Mouse (Mus musculus) MEL (cell line): ENCODE data around the gene Dclre1b. TPM values are rescaled to one million over a fixed set of nuclear protein-coding genes. Genes with fewer than 3 reads are reported as not detected.

ENCODE experiments used
- polyA plus RNA-seq, 2 experiments: library from polyadenylated mRNA; stranded (reverse) in 1 of 2; unstranded in 1 of 2; fragments of >175 nt in 1 of 2; fragments of >200 nt in 1 of 2; gene quantifications; 2 replicates each; pipeline versions ENCODE4 v1.2.1 to v1.2.4; 2012; ENCODE audit warnings: low replicate concordance in 2 of 2, low read depth in 1 of 2; ENCODE audit not compliant: insufficient read length in 2 of 2, insufficient read depth in 1 of 2, missing spikeins in 1 of 2
- total RNA-seq: library from RNA; depleted of rRNA; stranded (reverse); fragments of 300-350 nt; gene quantifications from 2 replicates; pipeline ENCODE4 v1.2.3, GENCODE M21; 2012; rRNA removed

Gene Dclre1b
- total and polyA plus RNA-seq, 3 experiments = 11.2 to 25.3 TPM; not detected in 1

Other genes starting within 250 kb of the Dclre1b start
- 0.04 TPM in 1 of 2 replicates, not detected in the other for gene Syt6, start 234.2 kb downstream of the Dclre1b start, total RNA-seq
- gene Syt6, start 234.2 kb downstream of the Dclre1b start, polyA plus RNA-seq = not detected
- gene Atg4a-ps, start 163.4 kb downstream of the Dclre1b start, total RNA-seq = 0.36 and 0.81 TPM in 2 replicates
- gene Atg4a-ps, start 163.4 kb downstream of the Dclre1b start, polyA plus RNA-seq = 1 to 10 TPM in 1 of 2 experiments, not detected in 1; 3.4 TPM
- gene Olfml3, start 71.4 kb downstream of the Dclre1b start, total RNA-seq = 0.03 and 0.08 TPM in 2 replicates
- gene Olfml3, start 71.4 kb downstream of the Dclre1b start, polyA plus RNA-seq = under 1 TPM in 1 of 2 experiments, not detected in 1; 0.18 TPM
- gene Gm10964, start 70.1 kb downstream of the Dclre1b start, total RNA-seq = not detected in 2 replicates
- not detected for gene Gm10964, start 70.1 kb downstream of the Dclre1b start, polyA plus RNA-seq
- 16.7 and 17.8 TPM in 2 replicates for gene Hipk1, start 17.9 kb downstream of the Dclre1b start, total RNA-seq
- 10 to 100 TPM in 1 of 2 experiments, not detected in 1; 28.7 TPM for gene Hipk1, start 17.9 kb downstream of the Dclre1b start, polyA plus RNA-seq
- gene Ap4b1, start 76 bp upstream of the Dclre1b start, total RNA-seq = 14.2 and 15.1 TPM in 2 replicates
- 10 to 100 TPM in 1 of 2 experiments, not detected in 1; 20.2 TPM for gene Ap4b1, start 76 bp upstream of the Dclre1b start, polyA plus RNA-seq
- 0.50 TPM in 1 of 2 replicates, not detected in the other for gene Gm43064, start 129 bp upstream of the Dclre1b start, total RNA-seq
- gene Gm43064, start 129 bp upstream of the Dclre1b start, polyA plus RNA-seq = under 1 TPM in 1 of 2 experiments, not detected in 1; 0.14 TPM
- gene Bcl2l15, start 23.2 kb upstream of the Dclre1b start, total RNA-seq = not detected in 2 replicates
- gene Bcl2l15, start 23.2 kb upstream of the Dclre1b start, polyA plus RNA-seq = under 1 TPM in 1 of 2 experiments, not detected in 1; 0.11 TPM
- 0.10 TPM in 1 of 2 replicates, not detected in the other for gene Ptpn22, start 50.4 kb upstream of the Dclre1b start, total RNA-seq
- gene Ptpn22, start 50.4 kb upstream of the Dclre1b start, polyA plus RNA-seq = under 1 TPM in 1 of 2 experiments, not detected in 1; 0.06 TPM
- 10.5 and 12.2 TPM in 2 replicates for gene Rsbn1, start 104.7 kb upstream of the Dclre1b start, total RNA-seq
- 10 to 100 TPM; 10.8 to 37.3 TPM for gene Rsbn1, start 104.7 kb upstream of the Dclre1b start, polyA plus RNA-seq
- 19.7 and 20.0 TPM in 2 replicates for gene Phtf1, start 158.7 kb upstream of the Dclre1b start, total RNA-seq
- 10 to 100 TPM in 1 of 2 experiments, not detected in 1; 23.4 TPM for gene Phtf1, start 158.7 kb upstream of the Dclre1b start, polyA plus RNA-seq